Mouse (Mus musculus): Measurements from ENCODE around the gene Aox3. TPM values are rescaled to one million over a fixed set of nuclear protein-coding genes. Genes with fewer than 3 reads are reported as not detected.

Gene Aox3
- polyA plus RNA-seq, 1 experiment from 2014 or later: 0.11 TPM

DNA sequence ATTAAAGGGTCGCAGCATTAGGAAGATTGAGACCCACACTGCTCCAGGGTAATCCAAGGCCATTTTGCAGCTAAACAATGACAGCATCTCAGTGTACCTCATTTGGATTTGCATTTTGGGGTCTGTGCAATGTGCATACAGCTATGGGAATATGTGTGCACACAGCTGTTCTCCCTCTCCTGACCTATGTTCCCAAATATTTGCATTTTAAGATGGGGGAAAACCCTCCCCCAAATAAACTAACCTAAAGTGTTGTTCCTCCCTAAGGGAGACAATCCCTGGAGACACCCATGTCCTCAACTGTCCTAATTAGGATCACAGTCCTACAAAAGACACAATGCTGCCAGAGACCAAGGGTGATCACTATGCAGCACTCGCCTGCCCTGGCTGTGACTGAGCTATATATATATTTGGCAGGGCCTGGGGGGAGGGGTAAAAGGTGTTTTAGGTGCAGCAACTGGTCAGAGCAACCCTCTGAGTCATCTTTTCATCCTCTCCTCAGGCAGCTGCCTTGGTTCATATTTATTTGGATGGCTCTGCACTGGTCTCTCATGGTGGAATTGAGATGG lies 20.9 kb upstream of the Aox3 start:
- no peaks in the 10 kb centered on the region for H3K27me3 ChIP-seq (replicated peaks; ENCODE audit: control insufficient read depth, insufficient read depth, low read length)
- H3K4me3 ChIP-seq (ENCODE audit: low read depth, low read length): no peak overlapping the region
- ATAC-seq (no peak), DNase-seq (ENCODE audit: low spot score) (no peak)
- H3K4me2 ChIP-seq (ENCODE audit: low read length): no peak overlapping the region
- 71% methylated on average over 2 of the region's 2 CpGs for WGBS
- H3K9ac ChIP-seq (ENCODE audit: low read length): no peak overlapping the region
- no peaks in the 10 kb centered on the region for H3K36me3 ChIP-seq (ENCODE audit: control insufficient read depth, insufficient read depth, low read length)
- H3K4me1 ChIP-seq (ENCODE audit: control insufficient read depth, insufficient read depth, low read length): no peaks in the 10 kb centered on the region
- no peak overlapping the region for H3K27ac ChIP-seq (ENCODE audit: low read depth, low read length)
- no peaks in the 10 kb centered on the region for H3K9me3 ChIP-seq (replicated peaks; ENCODE audit: control insufficient read depth, low read length)

DNA sequence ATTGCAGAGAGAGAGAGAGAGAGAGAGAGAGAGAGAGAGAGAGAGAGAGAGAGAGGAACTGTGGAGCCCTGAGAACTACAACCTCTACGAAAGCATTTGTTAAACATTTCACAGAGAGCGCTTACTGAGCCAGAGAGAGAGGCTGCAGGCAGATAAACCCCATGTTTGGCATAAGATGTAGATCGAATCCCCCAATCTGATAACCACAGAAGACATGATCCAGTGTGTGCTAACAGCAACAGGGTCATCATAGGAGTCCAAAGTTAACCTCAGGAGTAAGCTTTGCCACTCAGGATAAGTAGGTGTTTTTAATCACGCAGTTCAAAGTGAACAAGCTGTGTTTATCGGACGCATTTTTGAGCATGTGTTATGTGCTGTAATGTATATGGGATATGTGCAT lies 15.6 kb upstream of the Aox3 start:
- no peaks in the 10 kb centered on the region for H3K9me3 ChIP-seq (replicated peaks; ENCODE audit: control insufficient read depth, low read length)
- no peaks in the 10 kb centered on the region for H3K36me3 ChIP-seq (ENCODE audit: control insufficient read depth, insufficient read depth, low read length)
- no peak overlapping the region for H3K27ac ChIP-seq (ENCODE audit: low read depth, low read length)
- ATAC-seq (no peak), DNase-seq (ENCODE audit: low spot score) (no peak)
- H3K9ac ChIP-seq (ENCODE audit: low read length): no peak overlapping the region
- H3K4me3 ChIP-seq (ENCODE audit: low read depth, low read length): no peak overlapping the region
- H3K4me1 ChIP-seq (ENCODE audit: control insufficient read depth, insufficient read depth, low read length): no peaks in the 10 kb centered on the region
- no peak overlapping the region for H3K4me2 ChIP-seq (ENCODE audit: low read length)
- WGBS: 89% methylated on average over 6 of the region's 6 CpGs
- no peaks in the 10 kb centered on the region for H3K27me3 ChIP-seq (replicated peaks; ENCODE audit: control insufficient read depth, insufficient read depth, low read length)

DNA sequence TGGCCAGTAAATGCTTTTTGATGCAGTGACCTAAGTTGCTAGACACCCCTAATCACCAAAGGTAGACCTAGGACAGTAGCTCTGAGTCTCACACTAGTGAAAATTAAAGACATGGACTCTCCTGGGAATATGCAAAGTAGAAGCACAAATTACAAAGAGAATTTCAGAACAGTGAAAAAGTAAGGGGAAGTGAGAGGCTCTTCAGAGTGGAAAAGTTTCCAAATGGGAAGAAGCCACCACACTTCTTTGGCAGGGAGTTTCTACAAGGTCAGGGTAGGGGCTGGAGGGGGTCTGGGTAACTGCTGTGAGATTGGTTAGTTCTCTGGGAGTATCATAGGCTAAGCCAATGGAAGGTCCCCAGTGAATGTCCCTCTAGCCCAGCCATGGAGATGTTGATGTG lies 13.8 kb upstream of the Aox3 start:
- ATAC-seq (no peak), DNase-seq (ENCODE audit: low spot score) (no peak)
- no peak overlapping the region for H3K4me3 ChIP-seq (ENCODE audit: low read depth, low read length)
- no peak overlapping the region for H3K4me2 ChIP-seq (ENCODE audit: low read length)
- no peaks in the 10 kb centered on the region for H3K36me3 ChIP-seq (ENCODE audit: control insufficient read depth, insufficient read depth, low read length)
- H3K27ac ChIP-seq (ENCODE audit: low read depth, low read length): no peak overlapping the region
- no peaks in the 10 kb centered on the region for H3K27me3 ChIP-seq (replicated peaks; ENCODE audit: control insufficient read depth, insufficient read depth, low read length)
- H3K9me3 ChIP-seq (replicated peaks; ENCODE audit: control insufficient read depth, low read length): no peaks in the 10 kb centered on the region
- H3K9ac ChIP-seq (ENCODE audit: low read length): no peak overlapping the region
- no peaks in the 10 kb centered on the region for H3K4me1 ChIP-seq (ENCODE audit: control insufficient read depth, insufficient read depth, low read length)

DNA sequence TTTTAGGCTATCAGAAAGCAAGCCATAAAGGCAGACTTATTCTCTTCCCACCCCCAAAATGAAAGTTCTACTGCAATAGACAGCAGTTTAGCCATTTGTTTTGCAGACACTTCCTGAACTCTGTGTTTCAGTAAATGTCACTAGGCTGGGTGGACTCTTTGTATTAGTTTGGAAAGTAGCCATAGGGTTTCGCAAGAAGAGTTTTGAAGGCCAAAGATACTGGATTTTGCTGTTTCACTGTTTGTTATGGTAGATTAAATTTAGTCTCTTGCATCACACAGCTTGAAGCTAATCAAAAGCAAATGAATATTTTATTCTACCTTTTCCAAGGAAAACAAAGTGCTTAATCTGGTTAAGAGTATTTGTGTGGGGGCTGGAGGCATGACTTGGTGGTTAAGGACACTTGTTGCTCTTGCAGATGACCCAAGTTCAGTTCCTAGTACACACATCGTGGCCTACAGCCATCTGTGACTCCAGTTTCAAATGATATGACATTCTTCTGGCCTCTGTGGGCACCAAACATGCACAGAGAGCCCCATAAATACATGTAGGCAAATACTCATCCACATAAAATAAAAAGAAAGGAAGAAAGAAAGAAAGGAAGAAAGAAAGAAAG lies 11.3 kb upstream of the Aox3 start:
- H3K4me3 ChIP-seq (ENCODE audit: low read depth, low read length): no peak overlapping the region
- H3K36me3 ChIP-seq (ENCODE audit: control insufficient read depth, insufficient read depth, low read length): no peaks in the 10 kb centered on the region
- no peaks in the 10 kb centered on the region for H3K9me3 ChIP-seq (replicated peaks; ENCODE audit: control insufficient read depth, low read length)
- no peak overlapping the region for H3K27ac ChIP-seq (ENCODE audit: low read depth, low read length)
- H3K27me3 ChIP-seq (replicated peaks; ENCODE audit: control insufficient read depth, insufficient read depth, low read length): no peaks in the 10 kb centered on the region
- DNase-seq (ENCODE audit: low spot score): no peak
- WGBS: 77% methylated on average over 2 of the region's 2 CpGs
- no peak overlapping the region for H3K9ac ChIP-seq (ENCODE audit: low read length)
- no peak for ATAC-seq
- H3K4me1 ChIP-seq (ENCODE audit: control insufficient read depth, insufficient read depth, low read length): no peaks in the 10 kb centered on the region
- H3K4me2 ChIP-seq (ENCODE audit: low read length): no peak overlapping the region

DNA sequence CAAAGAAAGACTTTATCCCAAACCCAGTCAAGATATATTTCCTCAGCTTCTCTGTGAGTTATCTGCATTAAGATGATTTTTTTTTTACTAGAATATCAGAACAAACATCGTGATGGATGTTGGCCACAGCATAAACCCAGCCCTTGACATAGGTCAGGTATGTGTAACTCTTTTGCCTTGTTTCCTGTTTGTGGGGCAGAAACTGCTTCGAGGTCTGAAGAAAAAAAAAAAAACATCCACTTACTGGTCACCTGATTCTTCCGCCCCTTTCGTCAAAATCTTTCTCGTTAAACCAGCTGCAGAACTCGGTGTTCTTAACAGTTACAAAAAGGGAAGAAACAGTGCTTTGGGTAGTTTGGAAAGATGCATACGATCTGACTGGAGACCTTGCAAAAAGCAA lies 10.4 kb upstream of the Aox3 start:
- H3K4me1 ChIP-seq (ENCODE audit: control insufficient read depth, insufficient read depth, low read length): no peaks in the 10 kb centered on the region
- H3K27ac ChIP-seq (ENCODE audit: low read depth, low read length): no peak overlapping the region
- 74% methylated on average over 7 of the region's 7 CpGs for WGBS
- no peak overlapping the region for H3K4me3 ChIP-seq (ENCODE audit: low read depth, low read length)
- ATAC-seq (no peak), DNase-seq (ENCODE audit: low spot score) (no peak)
- no peak overlapping the region for H3K4me2 ChIP-seq (ENCODE audit: low read length)
- H3K9ac ChIP-seq (ENCODE audit: low read length): no peak overlapping the region
- no peaks in the 10 kb centered on the region for H3K36me3 ChIP-seq (ENCODE audit: control insufficient read depth, insufficient read depth, low read length)
- no peaks in the 10 kb centered on the region for H3K9me3 ChIP-seq (replicated peaks; ENCODE audit: control insufficient read depth, low read length)
- no peaks in the 10 kb centered on the region for H3K27me3 ChIP-seq (replicated peaks; ENCODE audit: control insufficient read depth, insufficient read depth, low read length)

DNA sequence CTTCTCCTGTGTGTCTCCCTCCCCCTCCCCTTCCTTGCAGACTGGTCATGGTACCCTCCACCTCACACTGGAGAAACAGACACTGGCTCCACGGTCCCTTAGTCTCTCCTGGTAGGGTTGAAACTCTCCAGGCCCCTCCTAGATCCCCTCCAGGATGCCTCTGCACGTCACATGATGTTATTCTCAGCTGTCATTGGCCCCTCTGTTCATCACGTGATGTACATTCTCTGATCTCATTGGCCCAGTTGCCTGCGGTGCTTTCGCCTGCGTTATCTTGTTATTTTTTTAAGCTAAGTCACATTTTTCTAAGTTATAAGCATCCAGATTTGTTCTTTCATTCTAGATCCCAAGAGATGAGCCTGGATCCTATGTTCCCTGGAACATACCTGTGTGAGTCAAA lies 7.2 kb upstream of the Aox3 start:
- 88% methylated on average over 6 of the region's 6 CpGs for WGBS
- Histone ChIP-seq H3K27me3 (replicated peaks; ENCODE audit: control insufficient read depth, insufficient read depth, low read length) (no peaks in the 10 kb centered on the region), H3K4me3 (ENCODE audit: low read depth, low read length) (no peak overlapping the region), H3K4me1 (ENCODE audit: control insufficient read depth, insufficient read depth, low read length) (no peaks in the 10 kb centered on the region), H3K36me3 (ENCODE audit: control insufficient read depth, insufficient read depth, low read length) (no peaks in the 10 kb centered on the region), H3K27ac (ENCODE audit: low read depth, low read length) (no peak overlapping the region), H3K9me3 (replicated peaks; ENCODE audit: control insufficient read depth, low read length) (no peaks in the 10 kb centered on the region), H3K9ac (ENCODE audit: low read length) (no peak overlapping the region), H3K4me2 (ENCODE audit: low read length) (no peak overlapping the region)
- ATAC-seq: no peak
- DNase-seq (ENCODE audit: low spot score): no peak

DNA sequence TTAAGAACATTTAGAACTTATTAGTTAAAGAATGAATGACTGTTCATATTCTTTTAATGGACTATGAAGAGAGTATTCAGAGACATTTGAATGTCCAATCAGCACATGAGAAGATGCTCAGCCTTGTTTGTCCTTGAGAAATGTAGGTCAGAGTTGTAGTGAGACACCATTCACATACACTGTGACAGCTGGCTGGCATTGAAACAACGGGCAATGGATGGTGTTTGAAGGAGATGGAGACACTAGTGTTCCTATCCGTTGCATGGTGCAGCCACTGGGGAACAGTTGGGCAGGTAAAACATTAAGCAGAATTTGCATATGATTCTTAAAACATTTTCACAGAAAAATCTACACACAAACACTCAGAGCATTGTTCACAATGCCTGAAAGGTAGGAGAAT lies 5.9 kb upstream of the Aox3 start:
- 87% methylated on average over 2 of the region's 2 CpGs for WGBS
- H3K9ac ChIP-seq (ENCODE audit: low read length): no peak overlapping the region
- no peaks in the 10 kb centered on the region for H3K4me1 ChIP-seq (ENCODE audit: control insufficient read depth, insufficient read depth, low read length)
- DNase-seq (ENCODE audit: low spot score) (no peak), ATAC-seq (no peak)
- no peaks in the 10 kb centered on the region for H3K36me3 ChIP-seq (ENCODE audit: control insufficient read depth, insufficient read depth, low read length)
- H3K9me3 ChIP-seq (replicated peaks; ENCODE audit: control insufficient read depth, low read length): no peaks in the 10 kb centered on the region
- no peak overlapping the region for H3K27ac ChIP-seq (ENCODE audit: low read depth, low read length)
- no peak overlapping the region for H3K4me3 ChIP-seq (ENCODE audit: low read depth, low read length)
- no peaks in the 10 kb centered on the region for H3K27me3 ChIP-seq (replicated peaks; ENCODE audit: control insufficient read depth, insufficient read depth, low read length)
- H3K4me2 ChIP-seq (ENCODE audit: low read length): no peak overlapping the region

DNA sequence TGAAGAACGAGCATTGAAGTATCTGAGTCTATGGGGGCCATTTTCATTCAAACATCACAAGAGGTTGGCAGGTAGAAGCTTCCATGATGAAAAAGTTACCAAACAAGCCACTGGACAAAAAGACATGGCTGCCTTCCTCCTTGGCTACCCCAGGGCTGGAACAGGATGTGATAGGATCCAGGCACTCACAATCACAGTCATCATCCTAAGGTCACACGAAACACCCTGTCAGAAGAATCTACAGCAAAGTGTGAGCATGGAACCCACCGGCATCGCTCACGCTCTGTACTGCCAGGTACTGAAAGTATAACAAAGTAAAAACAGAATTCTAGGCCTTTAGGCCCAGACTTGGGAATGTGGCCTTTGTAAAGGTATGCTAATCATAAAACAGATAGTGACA lies 2.7 kb upstream of the Aox3 start:
- H3K4me3 ChIP-seq (ENCODE audit: low read depth, low read length): no peak overlapping the region
- 91% methylated on average over 5 of the region's 5 CpGs for WGBS
- H3K4me2 ChIP-seq (ENCODE audit: low read length): no peak overlapping the region
- no peak for ATAC-seq
- H3K9me3 ChIP-seq (replicated peaks; ENCODE audit: control insufficient read depth, low read length): no peaks in the 10 kb centered on the region
- H3K27ac ChIP-seq (ENCODE audit: low read depth, low read length): no peak overlapping the region
- no peaks in the 10 kb centered on the region for H3K4me1 ChIP-seq (ENCODE audit: control insufficient read depth, insufficient read depth, low read length)
- no peak overlapping the region for H3K9ac ChIP-seq (ENCODE audit: low read length)
- no peaks in the 10 kb centered on the region for H3K27me3 ChIP-seq (replicated peaks; ENCODE audit: control insufficient read depth, insufficient read depth, low read length)
- DNase-seq (ENCODE audit: low spot score): no peak
- no peaks in the 10 kb centered on the region for H3K36me3 ChIP-seq (ENCODE audit: control insufficient read depth, insufficient read depth, low read length)

DNA sequence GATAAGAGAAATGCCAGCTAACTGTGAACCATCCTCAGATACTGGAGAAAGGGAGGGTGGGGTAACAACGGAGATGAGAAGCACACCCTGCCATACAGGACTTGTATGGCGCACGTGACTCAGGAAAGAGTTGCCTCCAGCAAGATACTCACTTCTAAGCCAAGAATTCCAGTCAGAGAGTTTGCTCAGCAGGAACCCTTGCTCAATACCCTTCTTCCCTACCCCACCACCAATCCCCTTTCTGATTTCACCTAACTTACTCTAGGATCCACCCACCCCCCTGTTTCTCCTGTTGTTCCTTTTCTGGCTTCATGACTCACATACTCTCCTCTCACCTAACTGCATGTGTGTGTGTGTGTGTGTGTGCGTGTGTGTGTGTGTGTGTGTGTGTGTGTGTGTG lies 1.6 kb upstream of the Aox3 start:
- DNase-seq (ENCODE audit: low spot score) (no peak), ATAC-seq (no peak)
- Histone ChIP-seq H3K4me2 (ENCODE audit: low read length) (no peak overlapping the region), H3K9me3 (replicated peaks; ENCODE audit: control insufficient read depth, low read length) (no peaks in the 10 kb centered on the region), H3K27ac (ENCODE audit: low read depth, low read length) (no peak overlapping the region), H3K27me3 (replicated peaks; ENCODE audit: control insufficient read depth, insufficient read depth, low read length) (no peaks in the 10 kb centered on the region), H3K4me1 (ENCODE audit: control insufficient read depth, insufficient read depth, low read length) (no peaks in the 10 kb centered on the region), H3K4me3 (ENCODE audit: low read depth, low read length) (no peak overlapping the region), H3K36me3 (ENCODE audit: control insufficient read depth, insufficient read depth, low read length) (no peaks in the 10 kb centered on the region), H3K9ac (ENCODE audit: low read length) (no peak overlapping the region)
- WGBS: 78% methylated on average over 4 of the region's 4 CpGs

All from forebrain, embryonic 14.5 days (tissue).